Mouse (Mus musculus): ENCODE measurements around the gene Iqsec1. TPM values are rescaled to one million over a fixed set of nuclear protein-coding genes. Genes with fewer than 3 reads are reported as not detected.

Gene Iqsec1
- total and polyA plus RNA-seq, 2 experiments from 2014 or later: 12.0 to 93.7 TPM

- no peak overlapping the region for H3K4me3 ChIP-seq (ENCODE audit: low read depth, low read length)
- no peak overlapping the region for H3K9ac ChIP-seq (replicated peaks; ENCODE audit: low read depth, low read length)
- 85% methylated on average over 7 of the region's 7 CpGs for WGBS
- TF ChIP-seq EP300 (IDR thresholded peaks at IDR 0.05; ENCODE audit: low read depth) (no peak), CTCF (IDR thresholded peaks at IDR 0.05; ENCODE audit: low read depth) (no peak)
- H3K27me3 ChIP-seq (ENCODE audit: control insufficient read depth, insufficient read depth, low read length): no peaks in the 10 kb centered on the region
- no peak for DNase-seq (ENCODE audit: low spot score)
- H3K9me3 ChIP-seq (replicated peaks; ENCODE audit: control insufficient read depth, low read length): no peaks in the 10 kb centered on the region
- H3K27ac ChIP-seq (ENCODE audit: low read depth): no peak overlapping the region
- no peak overlapping the region for H3K4me2 ChIP-seq (ENCODE audit: low read depth, low read length)
- no peak for ATAC-seq (ENCODE audit: insufficient read depth, low read depth)
- no peaks in the 10 kb centered on the region for H3K36me3 ChIP-seq (replicated peaks; ENCODE audit: control insufficient read depth, insufficient read depth, low read length)
- peaks cover 21% of the 10 kb centered on the region; the same call in 1 of the 2 replicates for H3K4me1 ChIP-seq (ENCODE audit: control insufficient read depth, insufficient read depth)
These were observed 98.9 kb downstream of the Iqsec1 start for GRCm38 (mm10) chr6:90889356-90890285.

- Histone ChIP-seq H3K9me3 (replicated peaks; ENCODE audit: control insufficient read depth, low read length) (no peaks in the 10 kb centered on the region), H3K4me1 (ENCODE audit: control insufficient read depth, insufficient read depth) (peaks cover 21% of the 10 kb centered on the region; the same call in 1 of the 2 replicates), H3K4me3 (ENCODE audit: low read depth, low read length) (no peak overlapping the region), H3K9ac (replicated peaks; ENCODE audit: low read depth, low read length) (no peak overlapping the region), H3K27me3 (ENCODE audit: control insufficient read depth, insufficient read depth, low read length) (no peaks in the 10 kb centered on the region), H3K36me3 (replicated peaks; ENCODE audit: control insufficient read depth, insufficient read depth, low read length) (no peaks in the 10 kb centered on the region), H3K27ac (ENCODE audit: low read depth) (peak overlapping the region; percentile 46), H3K4me2 (ENCODE audit: low read depth, low read length) (no peak overlapping the region)
- TF ChIP-seq CTCF (IDR thresholded peaks at IDR 0.05; ENCODE audit: low read depth) (no peak), EP300 (IDR thresholded peaks at IDR 0.05; ENCODE audit: low read depth) (no peak)
- ATAC-seq (ENCODE audit: insufficient read depth, low read depth): peak; percentile 83
- DNase-seq (ENCODE audit: low spot score): peak; percentile 36
- WGBS: 39% methylated on average over 5 of the region's 5 CpGs
These were observed 101.3 kb downstream of the Iqsec1 start for GRCm38 (mm10) chr6:90887024-90887775.

- no peak for ATAC-seq (ENCODE audit: insufficient read depth, low read depth)
- Histone ChIP-seq H3K36me3 (replicated peaks; ENCODE audit: control insufficient read depth, insufficient read depth, low read length) (no peaks in the 10 kb centered on the region), H3K27ac (ENCODE audit: low read depth) (no peak overlapping the region), H3K4me1 (ENCODE audit: control insufficient read depth, insufficient read depth) (peaks cover 33% of the 10 kb centered on the region), H3K27me3 (ENCODE audit: control insufficient read depth, insufficient read depth, low read length) (no peaks in the 10 kb centered on the region), H3K4me2 (ENCODE audit: low read depth, low read length) (no peak overlapping the region), H3K9me3 (replicated peaks; ENCODE audit: control insufficient read depth, low read length) (no peaks in the 10 kb centered on the region), H3K9ac (replicated peaks; ENCODE audit: low read depth, low read length) (no peak overlapping the region), H3K4me3 (ENCODE audit: low read depth, low read length) (no peak overlapping the region)
- TF ChIP-seq EP300 (IDR thresholded peaks at IDR 0.05; ENCODE audit: low read depth): no peak
- TF ChIP-seq CTCF (IDR thresholded peaks at IDR 0.05; ENCODE audit: low read depth): no peak
- no peak for DNase-seq (ENCODE audit: low spot score)
- 80% methylated on average over 1 of the region's 1 CpGs for WGBS
These were observed 102.9 kb downstream of the Iqsec1 start for GRCm38 (mm10) chr6:90885626-90886025.

DNA sequence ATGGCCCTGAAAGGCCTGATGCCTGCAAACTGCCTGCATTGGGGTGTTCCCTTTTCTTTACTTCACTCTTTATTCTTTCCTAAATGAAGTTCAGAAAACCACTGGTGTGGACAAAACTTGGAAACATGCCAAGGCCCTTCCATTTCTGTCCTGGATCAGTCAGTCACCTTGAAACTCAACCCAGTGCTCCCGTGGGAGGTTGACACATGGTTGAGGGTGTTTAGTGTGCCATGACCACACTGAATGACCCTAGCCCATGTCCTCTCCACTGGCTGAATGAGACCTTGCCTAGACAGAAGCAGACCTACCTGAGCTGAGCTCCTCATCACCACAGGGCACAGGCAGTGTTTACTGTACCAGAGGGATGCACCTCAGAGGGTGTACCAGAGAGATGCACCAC lies 103.9 kb downstream of the Iqsec1 start:
- H3K36me3 ChIP-seq (replicated peaks; ENCODE audit: control insufficient read depth, insufficient read depth, low read length): no peaks in the 10 kb centered on the region
- H3K4me1 ChIP-seq (ENCODE audit: control insufficient read depth, insufficient read depth): peaks cover 33% of the 10 kb centered on the region
- H3K27ac ChIP-seq (ENCODE audit: low read depth): no peak overlapping the region
- H3K9ac ChIP-seq (replicated peaks; ENCODE audit: low read depth, low read length): no peak overlapping the region
- H3K9me3 ChIP-seq (replicated peaks; ENCODE audit: control insufficient read depth, low read length): no peaks in the 10 kb centered on the region
- no peak for ATAC-seq (ENCODE audit: insufficient read depth, low read depth)
- 17% methylated on average over 1 of the region's 1 CpGs for WGBS
- H3K27me3 ChIP-seq (ENCODE audit: control insufficient read depth, insufficient read depth, low read length): no peaks in the 10 kb centered on the region
- H3K4me2 ChIP-seq (ENCODE audit: low read depth, low read length): no peak overlapping the region
- no peak overlapping the region for H3K4me3 ChIP-seq (ENCODE audit: low read depth, low read length)
- no peak for DNase-seq (ENCODE audit: low spot score)
- no peak for TF ChIP-seq CTCF (IDR thresholded peaks at IDR 0.05; ENCODE audit: low read depth)
- TF ChIP-seq EP300 (IDR thresholded peaks at IDR 0.05; ENCODE audit: low read depth): no peak

- no peak for ATAC-seq (ENCODE audit: insufficient read depth, low read depth)
- TF ChIP-seq EP300 (IDR thresholded peaks at IDR 0.05; ENCODE audit: low read depth): no peak
- TF ChIP-seq CTCF (IDR thresholded peaks at IDR 0.05; ENCODE audit: low read depth): no peak
- H3K36me3 ChIP-seq (replicated peaks; ENCODE audit: control insufficient read depth, insufficient read depth, low read length): no peaks in the 10 kb centered on the region
- no peak overlapping the region for H3K9ac ChIP-seq (replicated peaks; ENCODE audit: low read depth, low read length)
- no peak for DNase-seq (ENCODE audit: low spot score)
- H3K4me1 ChIP-seq (ENCODE audit: control insufficient read depth, insufficient read depth): peaks cover 22% of the 10 kb centered on the region
- no peak overlapping the region for H3K4me2 ChIP-seq (ENCODE audit: low read depth, low read length)
- H3K9me3 ChIP-seq (replicated peaks; ENCODE audit: control insufficient read depth, low read length): no peaks in the 10 kb centered on the region
- 42% methylated on average over 2 of the region's 2 CpGs for WGBS
- H3K4me3 ChIP-seq (ENCODE audit: low read depth, low read length): no peak overlapping the region
- H3K27ac ChIP-seq (ENCODE audit: low read depth): no peak overlapping the region
- H3K27me3 ChIP-seq (ENCODE audit: control insufficient read depth, insufficient read depth, low read length): no peaks in the 10 kb centered on the region
These were observed 107.5 kb downstream of the Iqsec1 start for GRCm38 (mm10) chr6:90880975-90881374.

Data from heart, postnatal 0 days (tissue).